Comparison of ENCODE assay signal across 26 mouse cellular contexts in the genomic region with DNA sequence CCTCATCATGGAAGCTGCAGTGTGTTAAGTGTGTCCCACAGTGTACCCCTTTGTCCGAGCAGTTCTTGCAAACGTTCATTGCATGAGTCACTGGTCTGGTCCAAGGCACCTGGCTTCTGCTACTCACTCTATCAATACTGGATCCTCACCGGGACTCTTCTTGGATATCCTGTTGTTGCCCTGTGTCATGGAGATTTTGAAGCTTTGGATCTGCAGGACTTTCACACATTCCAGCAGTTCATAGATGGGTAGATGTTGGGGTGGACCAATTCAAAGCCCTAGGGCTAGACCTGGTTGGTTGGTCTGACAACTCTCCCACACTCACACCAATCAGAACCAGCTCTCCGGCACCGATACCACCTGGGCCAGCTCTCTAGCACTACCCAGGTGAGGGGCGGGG.
"Had no signal": no experiment of that assay in that cellular context is flagged by ENCODE, and none has a peak within 500 bp of the region (broad histone marks: within the 10 kb centered on the region; RNA-seq: fewer than 3 reads in every experiment).

No protein-coding gene starts in this region.

- H3K4me1 ChIP-seq: liver, embryonic 12.5 days had no signal

- H3K27ac ChIP-seq: gastrocnemius, adult 2 months; hindbrain, embryonic 12.5 days; hindbrain, embryonic 14.5 days; intestine, embryonic 15.5 days; layer of hippocampus, adult 2 months; left cerebral cortex, adult 2 months; limb, embryonic 13.5 days; limb, embryonic 15.5 days; liver, embryonic 12.5 days; liver, embryonic 14.5 days had no signal

- H3K4me3 ChIP-seq: gastrocnemius, adult 2 months; heart, embryonic 12.5 days; hindbrain, embryonic 10.5 days; hindbrain, embryonic 12.5 days; intestine, embryonic 15.5 days; layer of hippocampus, adult 2 months; left cerebral cortex, adult 2 months; limb, embryonic 13.5 days; limb, embryonic 15.5 days; liver, embryonic 12.5 days had no signal

- DNase-seq: gastrocnemius, adult 2 months; gastrocnemius, postnatal 10 days; gastrocnemius, postnatal 25 days; heart, adult 18-20 months; heart, postnatal 10 days; heart, postnatal 4 days; kidney, adult 18-20 months; kidney, adult 8-10 months; kidney, postnatal 10 days; kidney, postnatal 25 days; kidney, postnatal 4 days; left cerebral cortex, postnatal 4 days had no signal

- H3K27me3 ChIP-seq: heart, embryonic 12.5 days; hindbrain, embryonic 12.5 days; intestine, embryonic 15.5 days; limb, embryonic 13.5 days; limb, embryonic 15.5 days; liver, embryonic 12.5 days had no signal

- ATAC-seq: hindbrain, embryonic 16.5 days; inflammation-experienced regulatory T-cells, adult 6 months; intestine, embryonic 15.5 days; intestine, postnatal 0 days; liver, embryonic 12.5 days had no signal

- H3K9me3 ChIP-seq: heart, embryonic 12.5 days; hindbrain, embryonic 10.5 days; hindbrain, embryonic 12.5 days; intestine, embryonic 15.5 days; limb, embryonic 13.5 days; limb, embryonic 15.5 days; liver, embryonic 12.5 days had no signal

- H3K36me3 ChIP-seq: heart, embryonic 12.5 days; hindbrain, embryonic 10.5 days; hindbrain, embryonic 12.5 days; intestine, embryonic 15.5 days; limb, embryonic 13.5 days; limb, embryonic 15.5 days; liver, embryonic 12.5 days had no signal
